Mouse (Mus musculus) liver, postnatal 0 days (tissue): ENCODE measurements around the gene Afap1l2. TPM values are rescaled to one million over a fixed set of nuclear protein-coding genes. Genes with fewer than 3 reads are reported as not detected.

Experiments used
- ATAC-seq: fragments of 200-750 bp; cut with Nextera tagmentation; 2 replicates; pipeline ENCODE4 v1.8.0; 2017; ENCODE audit warnings: mild to moderate bottlenecking, moderate library complexity
- DNase-seq: peaks from one replicate; pipeline ENCODE4 v3.0.0-alpha.2; 2016
- H3K27ac ChIP-seq: fragments of 300-500 bp; sonication (generic); 2 replicates; pipeline ENCODE4 v1.5.1; 2014; ENCODE audit warnings: antibody characterized with exemption, moderate library complexity, mild to moderate bottlenecking, low read depth
- H3K27me3 ChIP-seq: fragments of 300-500 bp; sonication (generic); 2 replicates; pipeline ENCODE4 v1.6.1; 2014; ENCODE audit warnings: low read length, control low read depth, mixed read lengths; ENCODE audit not compliant: insufficient read depth
- H3K36me3 ChIP-seq: fragments of 300-500 bp; sonication (generic); replicated peaks from 2 replicates; pipeline ENCODE4 v1.6.1; 2014; ENCODE audit warnings: mild to moderate bottlenecking, control low read depth, low read length, moderate library complexity, mixed read lengths; ENCODE audit not compliant: insufficient read depth
- H3K4me1 ChIP-seq: fragments of 300-500 bp; sonication (generic); 2 replicates; pipeline ENCODE4 v1.6.1; 2014; ENCODE audit warnings: antibody characterized with exemption, mild to moderate bottlenecking, control low read depth; ENCODE audit not compliant: insufficient read depth
- H3K4me2 ChIP-seq: fragments of 300-500 bp; sonication (generic); 2 replicates; pipeline ENCODE4 v1.6.1; 2014; ENCODE audit warnings: low read depth, mild to moderate bottlenecking, low read length, moderate library complexity, mixed read lengths
- H3K4me3 ChIP-seq: fragments of 300-500 bp; sonication (generic); 2 replicates; pipeline ENCODE4 v1.5.1; 2014; ENCODE audit warnings: low read depth, low read length
- H3K9ac ChIP-seq: fragments of 300-500 bp; sonication (generic); replicated peaks from 2 replicates; pipeline ENCODE4 v1.6.1; 2014; ENCODE audit warnings: mild to moderate bottlenecking, moderate library complexity
- H3K9me3 ChIP-seq: fragments of 300-500 bp; sonication (generic); 2 replicates; pipeline ENCODE4 v1.6.1; 2016; ENCODE audit warnings: mild to moderate bottlenecking, control low read depth, low read length, mixed read lengths
- CTCF ChIP-seq: sonication (generic); IDR thresholded peaks from 2 replicates; pipeline ENCODE4 v1.5.1; 2016; ENCODE audit warnings: antibody characterized with exemption, low read depth
- EP300 ChIP-seq: IDR thresholded peaks from 2 replicates; pipeline ENCODE4 v1.6.1; 2016; ENCODE audit warnings: antibody characterized with exemption, low read depth, mild to moderate bottlenecking
- WGBS: fragments of 180-500 bp; shearing (Covaris S2); extraction: QIAGEN DNeasy Blood & Tissue Kit; methylation state at CpG from one replicate; pipeline ENCODE4 v1.1.7; 2014; ENCODE audit not compliant: insufficient replicate concordance; 5-methylcytosine and 5-hydroxymethylcytosine counted together
- polyA plus RNA-seq: library from polyadenylated mRNA; unstranded; fragments of >200 nt; fragmentation: Nextera tagmentation; extraction: Ambion mirVana; gene quantifications from 2 replicates; pipeline ENCODE4 v1.2.1, GENCODE M21; 2015

The Afap1l2 gene
- polyA plus RNA-seq, 1 experiment from 2014 or later: 1.1 TPM

DNA sequence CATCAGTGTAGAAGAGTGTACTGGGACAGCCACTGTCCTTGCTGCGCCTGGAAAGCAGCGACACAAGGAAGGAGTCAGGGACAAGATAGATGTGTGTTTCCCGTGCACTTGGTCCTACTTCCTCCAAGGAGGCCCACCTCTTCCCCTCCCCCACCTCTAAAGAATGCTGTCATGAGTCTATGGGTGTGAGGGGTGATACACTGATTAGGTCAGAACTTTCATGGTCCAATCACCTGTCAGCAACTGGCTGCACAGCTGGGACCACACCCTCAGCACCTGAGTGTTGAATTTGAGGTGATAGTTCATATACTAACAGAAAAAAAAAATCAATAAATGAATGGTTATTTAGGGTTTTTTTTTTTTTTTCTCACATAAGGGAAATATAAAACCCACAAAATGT, 4.0 kb upstream of the Afap1l2 start:
- no peak for DNase-seq
- Histone ChIP-seq H3K27ac (no peak overlapping the region), H3K36me3 (no peaks in the 10 kb centered on the region), H3K27me3 (peaks cover 20% of the 10 kb centered on the region), H3K4me1 (peaks cover 8% of the 10 kb centered on the region), H3K4me3 (no peak overlapping the region), H3K9ac (no peak overlapping the region), H3K4me2 (no peak overlapping the region), H3K9me3 (no peaks in the 10 kb centered on the region)
- TF ChIP-seq CTCF: no peak
- no peak for TF ChIP-seq EP300
- WGBS: 61% methylated on average over 3 of the region's 3 CpGs
- no peak for ATAC-seq

DNA sequence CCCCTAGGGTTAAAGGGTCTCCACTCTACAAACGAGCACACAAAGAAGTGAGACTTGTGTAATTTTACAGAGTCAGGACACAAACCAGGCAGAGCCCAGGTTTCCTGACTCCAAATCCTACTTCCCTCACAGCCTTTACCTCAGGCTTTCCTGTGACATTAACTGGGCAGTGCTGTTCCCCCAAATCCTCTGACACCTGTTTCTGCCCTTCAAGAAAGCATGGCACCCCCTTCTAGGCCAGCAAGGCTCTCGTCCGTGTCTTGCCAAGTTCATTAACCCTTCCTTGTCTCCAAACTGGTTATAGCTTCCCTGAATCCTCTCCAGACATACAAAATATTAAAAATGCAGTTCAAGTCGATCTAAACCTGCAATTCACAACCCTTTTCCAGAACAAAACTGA, 2.0 kb upstream of the Afap1l2 start:
- TF ChIP-seq CTCF (no peak), EP300 (no peak)
- WGBS: 44% methylated on average over 4 of the region's 4 CpGs
- ATAC-seq: no peak
- Histone ChIP-seq H3K4me1 (peaks cover 6% of the 10 kb centered on the region), H3K27me3 (peaks cover 26% of the 10 kb centered on the region), H3K9me3 (no peaks in the 10 kb centered on the region), H3K4me2 (no peak overlapping the region), H3K27ac (no peak overlapping the region), H3K4me3 (no peak overlapping the region), H3K9ac (no peak overlapping the region), H3K36me3 (no peaks in the 10 kb centered on the region)
- no peak for DNase-seq

DNA sequence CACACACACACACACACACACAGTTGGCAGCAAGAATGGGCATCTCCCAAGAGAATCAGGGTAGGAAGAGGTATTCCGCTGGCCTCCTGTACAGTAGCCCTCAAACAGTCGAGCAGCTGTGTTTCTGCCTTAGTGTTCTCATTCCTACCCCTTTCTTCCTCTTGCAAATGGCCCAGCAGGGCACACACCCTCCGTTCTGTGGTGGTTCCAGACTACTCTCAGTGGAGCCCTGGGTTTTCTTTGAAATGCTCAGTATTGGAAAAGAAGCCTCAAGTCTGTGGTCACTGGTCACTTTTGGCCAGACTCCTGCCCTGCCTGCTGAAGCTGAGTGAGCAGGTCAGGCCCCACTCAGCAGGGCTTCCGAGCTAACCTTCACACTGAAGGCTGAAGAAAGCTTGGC, 1.6 kb upstream of the Afap1l2 start:
- no peak overlapping the region for H3K27ac ChIP-seq
- H3K4me2 ChIP-seq: no peak overlapping the region
- DNase-seq: no peak
- peaks cover 6% of the 10 kb centered on the region for H3K4me1 ChIP-seq
- no peak for ATAC-seq
- no peaks in the 10 kb centered on the region for H3K9me3 ChIP-seq
- H3K9ac ChIP-seq: no peak overlapping the region
- TF ChIP-seq CTCF (no peak), EP300 (no peak)
- H3K4me3 ChIP-seq: no peak overlapping the region
- 60% methylated on average over 4 of the region's 4 CpGs for WGBS
- H3K27me3 ChIP-seq: peaks cover 26% of the 10 kb centered on the region
- no peaks in the 10 kb centered on the region for H3K36me3 ChIP-seq

DNA sequence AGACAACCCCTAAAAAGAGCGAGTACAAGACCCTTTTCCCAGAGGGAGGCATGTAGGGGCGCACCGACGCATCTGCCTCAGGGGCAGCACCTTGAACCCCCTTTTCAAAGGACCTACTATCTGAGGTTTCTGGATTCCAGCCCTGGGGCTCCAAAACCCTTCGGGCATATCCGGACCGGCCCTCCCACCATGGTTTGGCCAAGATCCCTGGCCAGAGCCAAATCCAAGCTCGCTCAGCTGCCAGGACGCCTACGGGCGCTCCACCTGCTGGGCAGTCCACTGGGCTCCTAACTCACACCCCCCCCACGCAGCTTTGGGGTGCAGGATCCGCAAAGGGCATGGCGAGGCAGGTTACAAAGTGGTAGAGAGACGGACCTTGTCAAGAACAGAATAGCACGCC, 737 bp downstream of the Afap1l2 start:
- ATAC-seq: no peak
- WGBS: 65% methylated on average over 16 of the region's 16 CpGs
- no peak overlapping the region; the same call in 1 of the 2 replicates for H3K9ac ChIP-seq

DNA sequence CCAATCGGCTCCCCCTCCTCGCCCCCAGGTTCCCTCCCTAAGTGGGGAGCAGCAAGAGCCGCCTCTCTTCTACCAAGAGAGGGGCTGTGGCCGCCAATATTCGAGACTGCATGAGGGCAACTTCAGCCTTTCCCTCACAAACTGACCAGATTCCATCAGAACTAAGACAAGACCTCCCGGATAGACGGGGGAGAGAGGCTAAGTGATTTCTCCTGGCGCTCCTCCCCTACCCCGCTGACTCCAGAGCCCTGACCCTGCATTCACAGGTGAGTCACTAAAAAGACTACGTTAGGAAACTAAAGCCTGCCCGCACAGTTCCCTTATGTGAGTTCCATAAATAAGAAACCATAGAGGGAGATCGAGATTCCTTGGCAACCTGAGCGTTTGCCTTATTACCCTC, 1.2 kb downstream of the Afap1l2 start:
- peaks cover 6% of the 10 kb centered on the region for H3K4me1 ChIP-seq
- H3K4me3 ChIP-seq: no peak overlapping the region
- TF ChIP-seq EP300 (no peak), CTCF (no peak)
- no peaks in the 10 kb centered on the region for H3K9me3 ChIP-seq
- ATAC-seq (no peak), DNase-seq (no peak)
- H3K27ac ChIP-seq: no peak overlapping the region
- H3K4me2 ChIP-seq: no peak overlapping the region
- no peak overlapping the region for H3K9ac ChIP-seq
- peaks cover 26% of the 10 kb centered on the region for H3K27me3 ChIP-seq
- WGBS: 63% methylated on average over 13 of the region's 13 CpGs
- H3K36me3 ChIP-seq: no peaks in the 10 kb centered on the region

More for the DNA sequence above, 737 bp downstream of the Afap1l2 start:
- TF ChIP-seq CTCF (no peak), EP300 (no peak)
- H3K27ac ChIP-seq: no peak overlapping the region
- H3K36me3 ChIP-seq: no peaks in the 10 kb centered on the region
- H3K4me1 ChIP-seq: peaks cover 6% of the 10 kb centered on the region
- no peaks in the 10 kb centered on the region for H3K9me3 ChIP-seq
- no peak for DNase-seq
- H3K27me3 ChIP-seq: peaks cover 26% of the 10 kb centered on the region
- peak overlapping the region; percentile 49 for H3K4me3 ChIP-seq
- peak overlapping the region; percentile 67; the same call in 1 of the 2 replicates for H3K4me2 ChIP-seq

DNA sequence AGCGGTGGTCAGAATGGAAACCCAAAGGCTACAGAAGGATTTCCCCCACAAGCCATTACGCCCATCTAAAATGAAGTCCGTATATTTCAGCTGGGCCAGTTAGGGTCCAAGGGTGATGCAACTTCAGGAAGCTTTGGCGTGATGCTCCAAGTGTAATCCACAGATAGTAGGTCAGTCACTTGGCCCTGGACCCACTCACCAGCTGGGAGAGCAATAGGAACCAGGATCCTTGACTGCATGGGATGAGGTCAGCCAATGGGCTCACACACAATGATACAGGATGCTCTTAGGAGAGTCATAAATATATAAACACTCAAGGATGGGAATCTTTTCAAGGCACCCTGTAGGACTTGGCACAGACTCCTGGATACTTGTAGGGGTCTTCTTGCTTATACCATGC, 3.0 kb downstream of the Afap1l2 start:
- DNase-seq (no peak), ATAC-seq (no peak)
- Histone ChIP-seq H3K27ac (no peak overlapping the region), H3K36me3 (no peaks in the 10 kb centered on the region), H3K4me1 (peaks cover 6% of the 10 kb centered on the region), H3K27me3 (peaks cover 25% of the 10 kb centered on the region), H3K4me2 (no peak overlapping the region), H3K4me3 (no peak overlapping the region), H3K9ac (no peak overlapping the region), H3K9me3 (no peaks in the 10 kb centered on the region)
- TF ChIP-seq CTCF: no peak
- TF ChIP-seq EP300: no peak
- 76% methylated on average over 4 of the region's 4 CpGs for WGBS

DNA sequence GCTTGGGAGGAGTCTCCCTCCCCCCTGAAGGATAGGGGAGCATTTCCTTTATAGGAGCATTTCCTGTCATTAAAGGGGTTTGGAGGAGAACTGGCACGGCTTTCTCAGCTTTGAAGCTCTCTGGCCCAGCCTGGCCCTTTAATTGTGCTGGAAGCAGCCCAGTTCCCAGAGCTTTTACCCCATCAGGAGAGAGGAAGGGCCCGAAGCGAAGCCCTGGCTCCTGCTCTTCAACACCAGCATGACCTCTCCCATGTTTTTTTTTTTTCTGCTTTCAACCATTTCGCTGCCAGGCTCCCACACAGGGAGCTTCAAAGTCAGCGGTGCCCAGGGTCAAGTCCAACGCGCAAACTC, 4.6 kb downstream of the Afap1l2 start:
- H3K9ac ChIP-seq: no peak overlapping the region
- H3K27me3 ChIP-seq: peaks cover 19% of the 10 kb centered on the region
- H3K4me2 ChIP-seq: 0 out of 2 replicates have a peak overlapping the region, but pooled peaks have one; percentile 1
- TF ChIP-seq EP300 (no peak), CTCF (no peak)
- DNase-seq: no peak
- no peak overlapping the region for H3K27ac ChIP-seq
- no peaks in the 10 kb centered on the region for H3K9me3 ChIP-seq
- H3K4me3 ChIP-seq: no peak overlapping the region
- WGBS: 46% methylated on average over 7 of the region's 7 CpGs
- ATAC-seq: no peak
- peaks cover 6% of the 10 kb centered on the region for H3K4me1 ChIP-seq
- no peaks in the 10 kb centered on the region for H3K36me3 ChIP-seq
